Mouse (Mus musculus) A20 (cell line): ENCODE measurements around the gene Wrb.

Source experiments
- DNase-seq: peaks from one replicate; pipeline ENCODE4 v3.0.0-alpha.2; 2011; ENCODE audit warnings: low read depth, low spot score

Gene Wrb

GRCm38 (mm10) chr16:96158511-96159080, 13.4 kb downstream of the Wrb start:
- no peak for DNase-seq

DNA sequence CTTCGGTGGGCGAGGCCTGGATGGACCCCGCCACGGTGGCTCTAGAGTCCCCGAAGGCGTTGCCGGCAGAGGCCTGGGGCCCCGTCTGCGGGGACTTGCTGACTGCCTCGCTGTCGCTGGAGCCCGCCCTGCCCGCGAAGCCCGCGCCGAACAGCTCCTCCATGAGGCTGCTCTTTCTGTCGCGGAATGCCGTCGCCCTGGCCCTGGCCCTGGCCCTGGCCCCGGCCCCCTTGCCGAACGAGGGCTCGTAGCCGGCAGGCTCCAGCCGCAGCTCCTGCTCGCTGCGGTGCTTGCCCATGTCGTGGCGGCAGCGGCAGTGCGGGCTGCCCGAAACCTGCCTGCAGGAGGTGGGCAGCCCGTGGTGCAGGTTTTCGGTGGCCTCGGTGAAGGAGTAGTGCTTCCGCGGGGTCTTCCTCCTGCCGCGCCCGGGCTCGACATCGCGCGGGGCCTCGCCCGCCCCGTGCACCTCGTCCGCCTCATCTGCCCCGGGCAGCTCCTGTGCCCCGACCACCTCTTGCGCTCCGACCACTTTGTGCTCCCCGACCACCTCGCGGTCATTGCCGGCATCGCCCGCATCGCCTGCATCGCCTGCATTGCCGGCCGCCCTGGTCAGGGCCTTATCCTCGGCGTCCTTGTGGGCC, 14.0 kb downstream of the Wrb start:
- DNase-seq, result no peak

DNA sequence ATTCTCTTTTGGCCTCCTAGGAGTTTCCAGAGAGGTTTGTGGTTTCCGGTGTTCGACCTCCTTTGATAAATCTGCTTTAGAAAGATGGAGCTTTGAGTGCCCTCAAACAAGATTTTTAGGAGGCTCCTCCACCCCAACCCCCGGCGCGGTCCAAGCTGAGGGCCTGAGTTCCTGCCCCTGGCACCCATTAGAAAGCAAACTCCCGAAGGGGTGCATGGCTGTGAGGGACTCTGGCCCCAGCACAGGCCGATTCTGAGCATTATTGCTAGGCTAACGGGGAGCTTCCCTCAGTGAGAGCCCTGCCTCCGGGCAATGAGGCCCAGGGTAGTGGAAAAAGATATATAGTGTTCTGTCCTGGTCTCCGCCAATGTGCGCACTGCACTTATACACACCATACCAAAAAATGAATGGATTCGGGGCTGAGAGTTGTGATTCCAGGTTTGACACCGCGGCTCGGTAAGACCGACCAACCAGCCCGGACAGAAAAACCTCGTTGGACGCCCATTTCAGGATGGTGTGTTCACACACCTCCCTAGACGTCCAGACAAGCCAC, 14.7 kb downstream of the Wrb start:
- DNase-seq, result no peak

- DNase-seq, result no peak
Measured at GRCm38 (mm10) chr16:96160927-96161326, 15.7 kb downstream of the Wrb start.

GRCm38 (mm10) chr16:96161336-96161735, 16.1 kb downstream of the Wrb start:
- DNase-seq, result no peak

DNA sequence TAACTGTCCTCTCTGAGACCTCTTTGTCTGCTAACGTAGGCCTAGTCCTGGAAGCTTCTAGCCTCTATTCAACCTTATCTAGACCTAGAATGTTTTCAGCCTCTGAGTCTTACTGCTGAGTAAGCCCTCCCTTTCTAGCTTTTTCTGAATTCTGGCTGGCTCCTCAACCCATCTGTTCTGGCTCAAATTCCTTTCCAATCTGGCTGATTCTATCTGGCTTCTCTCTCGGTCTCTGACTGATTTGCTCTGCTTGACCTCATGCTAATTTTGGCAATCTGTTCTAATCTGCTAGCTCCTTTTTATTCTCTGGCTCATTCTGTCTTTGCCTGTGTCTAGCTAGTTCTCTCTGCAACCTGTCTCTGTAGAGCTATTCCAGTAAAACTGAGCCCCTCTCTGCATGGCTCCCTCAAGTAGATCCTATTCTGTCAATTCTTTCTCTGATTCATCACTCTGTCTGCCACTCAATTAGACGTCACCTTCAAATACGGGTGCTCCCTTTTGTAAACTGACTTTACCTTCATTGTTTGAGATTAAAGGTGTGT, 20.6 kb downstream of the Wrb start:
- no peak for DNase-seq

DNA sequence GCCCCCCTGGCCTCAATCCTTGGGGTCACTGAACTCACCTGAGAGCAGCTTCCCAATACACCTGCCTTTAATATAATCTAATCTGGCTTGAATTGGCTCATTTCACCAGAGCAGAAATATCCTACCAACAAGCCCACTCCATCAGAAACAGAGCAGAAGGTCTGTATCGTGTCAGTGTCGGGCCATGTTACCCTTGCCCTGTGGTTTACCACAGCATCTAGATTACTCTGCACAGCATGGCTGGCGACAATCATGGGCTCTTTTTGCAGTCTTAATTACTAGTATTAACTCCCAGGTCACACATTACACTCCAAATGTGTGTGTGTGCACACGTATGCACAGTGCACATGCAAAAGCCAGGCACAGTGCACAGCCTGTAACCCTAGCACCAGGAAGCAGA, 23.6 kb downstream of the Wrb start:
- no peak for DNase-seq

DNA sequence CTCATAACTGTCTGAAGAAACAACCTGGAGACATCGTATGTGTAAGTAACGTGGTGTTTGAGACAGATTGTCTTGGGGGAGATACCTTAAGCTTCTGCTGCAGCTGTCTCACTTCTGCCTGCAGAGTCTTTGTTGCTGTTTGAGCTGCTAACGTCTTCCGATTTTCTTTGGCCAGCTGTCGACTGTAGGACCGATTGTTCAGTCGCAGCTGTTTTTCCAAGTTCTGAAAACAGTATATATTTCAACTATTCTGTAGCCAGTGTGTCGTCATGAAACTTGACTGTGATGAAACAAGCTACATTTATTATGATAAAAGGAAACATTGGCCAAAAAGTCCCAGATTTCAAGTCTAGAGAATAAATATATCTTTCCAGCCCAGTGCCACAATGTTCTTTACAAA, 28.4 kb downstream of the Wrb start:
- DNase-seq, result no peak

DNA sequence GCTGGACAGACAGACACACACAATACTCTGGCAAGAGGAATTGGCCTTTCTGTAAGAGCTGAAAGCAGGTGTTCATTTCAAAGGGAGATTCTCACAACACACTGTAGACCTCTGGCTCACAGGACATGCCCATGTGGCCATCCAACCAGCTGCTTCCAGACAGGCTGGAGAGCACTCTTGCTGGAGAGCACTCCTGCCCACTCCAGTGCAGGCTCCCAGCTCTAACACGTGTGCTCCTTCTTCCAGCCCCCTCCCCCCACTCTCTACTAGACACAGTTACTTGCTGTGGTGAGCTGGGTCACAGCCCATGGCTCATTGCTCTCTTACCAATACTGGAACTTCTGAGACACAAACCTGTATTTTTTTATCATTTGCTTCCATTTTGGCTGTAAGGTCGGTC, 30.2 kb downstream of the Wrb start:
- no peak for DNase-seq

- DNase-seq, result no peak
Measured at GRCm38 (mm10) chr16:96179156-96179555, 33.9 kb downstream of the Wrb start.

GRCm38 (mm10) chr16:96187619-96188018, 42.4 kb downstream of the Wrb start:
- DNase-seq, result no peak

- peak; percentile 97 for DNase-seq
Measured at GRCm38 (mm10) chr16:96191531-96192506, 46.6 kb downstream of the Wrb start, which contains the start of gene Lca5l. Lca5l (minus strand) TSS chr16:96192271.

GRCm38 (mm10) chr16:96199913-96200701, 54.9 kb downstream of the Wrb start, which contains the start of gene Sh3bgr:
Sh3bgr (plus strand) TSS chr16:96200450.
- no peak for DNase-seq

DNA sequence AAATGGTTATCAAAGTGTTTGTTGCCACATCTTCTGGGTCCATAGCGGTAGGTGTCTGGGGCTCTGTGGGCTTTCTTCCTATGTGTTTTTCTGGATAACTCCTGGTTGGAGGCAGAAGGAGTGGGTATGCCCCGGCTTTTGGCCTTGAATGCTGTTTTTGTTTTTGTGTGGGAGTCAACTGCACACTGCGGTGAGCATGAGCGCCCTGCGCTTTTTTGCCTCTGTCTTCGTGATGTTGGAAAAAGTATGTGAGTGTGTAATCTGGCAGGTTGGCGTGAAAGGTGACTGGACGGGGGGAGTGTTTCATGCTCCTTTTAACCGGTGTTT, 55.5 kb downstream of the Wrb start:
- DNase-seq, result no peak

DNA sequence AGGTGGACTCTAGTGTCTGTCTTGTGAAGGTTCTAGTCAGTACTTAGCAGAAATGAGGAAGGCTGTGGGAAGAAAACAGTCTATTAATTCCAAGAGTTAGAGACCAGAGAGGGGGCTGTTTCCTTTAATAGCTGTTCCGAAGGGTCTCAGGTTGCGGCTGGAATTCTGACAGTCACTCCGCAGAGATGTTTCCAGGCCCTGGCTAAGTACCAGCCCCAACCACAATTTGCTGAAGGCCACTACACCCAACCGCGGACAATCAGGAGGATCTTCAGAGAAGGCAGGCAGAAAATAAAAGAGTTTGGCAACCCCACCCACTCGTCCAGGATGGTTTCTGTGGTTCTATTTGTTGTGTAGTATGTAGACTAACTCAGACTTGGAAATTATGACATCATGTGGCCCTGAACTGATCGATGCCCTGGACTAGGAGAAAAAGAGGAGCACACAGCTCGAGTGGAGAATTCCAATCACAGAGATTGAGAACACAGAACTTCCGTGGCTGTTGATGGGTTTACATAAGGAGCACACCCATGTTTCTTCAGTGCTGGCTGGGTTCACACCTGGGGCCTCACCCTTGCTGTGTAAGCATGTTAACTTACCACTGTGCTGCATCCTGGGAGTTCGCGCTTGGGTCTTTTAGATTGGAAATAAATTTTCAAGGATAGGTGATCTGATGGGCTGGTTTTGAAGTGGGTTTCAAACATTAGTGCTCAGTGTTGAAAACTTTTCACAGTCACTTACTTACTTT, 56.5 kb downstream of the Wrb start:
- DNase-seq, result no peak
